Mouse (Mus musculus) kidney, postnatal 0 days (tissue): ENCODE results near the gene Bcl2l2. TPM values are rescaled to one million over a fixed set of nuclear protein-coding genes. Genes with fewer than 3 reads are reported as not detected.

Experiments used
- ATAC-seq: fragments of 200-750 bp; cut with Nextera tagmentation; replicated peaks from 2 replicates; pipeline ENCODE4 v1.8.0; 2017; ENCODE audit warnings: low read depth, moderate number of reproducible peaks, moderate TSS enrichment, moderate library complexity; ENCODE audit not compliant: low FRiP score
- DNase-seq: peaks from one replicate; pipeline ENCODE4 v3.0.0-alpha.2; 2016; ENCODE audit warnings: low spot score
- H3K27ac ChIP-seq: fragments of 300-500 bp; sonication (generic); 2 replicates; pipeline ENCODE4 v1.5.1; 2014; ENCODE audit warnings: mild to moderate bottlenecking
- H3K27me3 ChIP-seq: fragments of 300-500 bp; sonication (generic); 2 replicates; pipeline ENCODE4 v1.6.1; 2014; ENCODE audit warnings: low read length, mixed read lengths; ENCODE audit not compliant: insufficient read depth
- H3K36me3 ChIP-seq: fragments of 300-500 bp; sonication (generic); 2 replicates; pipeline ENCODE4 v1.6.1; 2014; ENCODE audit warnings: low read length, mixed read lengths; ENCODE audit not compliant: insufficient read depth
- H3K4me1 ChIP-seq: fragments of 300-500 bp; sonication (generic); replicated peaks from 2 replicates; pipeline ENCODE4 v1.6.1; 2014; ENCODE audit warnings: antibody characterized with exemption, low read length, mixed read lengths; ENCODE audit not compliant: insufficient read depth
- H3K4me2 ChIP-seq: fragments of 300-500 bp; sonication (generic); 2 replicates; pipeline ENCODE4 v1.6.1; 2014; ENCODE audit warnings: mild to moderate bottlenecking, low read length, moderate library complexity, mixed read lengths
- H3K4me3 ChIP-seq: fragments of 300-500 bp; sonication (generic); replicated peaks from 2 replicates; pipeline ENCODE4 v1.5.1; 2014; ENCODE audit warnings: low read depth, low read length
- H3K9ac ChIP-seq: fragments of 300-500 bp; sonication (generic); 2 replicates; pipeline ENCODE4 v1.6.1; 2014; ENCODE audit warnings: low read depth, low read length
- H3K9me3 ChIP-seq: fragments of 300-500 bp; sonication (generic); replicated peaks from 2 replicates; pipeline ENCODE4 v1.6.1; 2016; ENCODE audit warnings: low read length, inconsistent platforms, mixed read lengths
- CTCF ChIP-seq: IDR thresholded peaks from 2 replicates; pipeline ENCODE4 v1.5.1; 2016; ENCODE audit warnings: antibody characterized with exemption, low read depth, mild to moderate bottlenecking, moderate library complexity
- WGBS: fragments of 180-500 bp; shearing (Covaris S2); extraction: QIAGEN DNeasy Blood & Tissue Kit; methylation state at CpG from one replicate; pipeline ENCODE4 v1.1.7; 2014; 5-methylcytosine and 5-hydroxymethylcytosine counted together
- polyA plus RNA-seq: library from polyadenylated mRNA; unstranded; fragments of >200 nt; fragmentation: Nextera tagmentation; extraction: Ambion mirVana; gene quantifications from 2 replicates; pipeline ENCODE4 v1.2.1, GENCODE M21; 2015

Gene Bcl2l2
- 5.3 and 5.6 TPM in 2 replicates for polyA plus RNA-seq

GRCm38 (mm10) chr14:54883154-54884021 lies at the start of gene Bcl2l2, which contains the start of gene Gm20521:
Gene Bcl2l2, plus strand, starts transcription at chr14:54883377.
Gene Gm20521, plus strand, starts transcription at chr14:54883441.
- peak; percentile 91 for ATAC-seq

GRCm38 (mm10) chr14:54843461-54843860 lies 39.7 kb upstream of the Bcl2l2 start:
- TF ChIP-seq CTCF = peak; percentile 71
- 0% methylated on average over 4 of the region's 4 CpGs for WGBS
- Histone ChIP-seq H3K4me3 (no peak overlapping the region), H3K27me3 (no peaks in the 10 kb centered on the region), H3K27ac (no peak overlapping the region), H3K4me2 (no peak overlapping the region; the same call in 1 of the 2 replicates), H3K36me3 (no peaks in the 10 kb centered on the region), H3K4me1 (no peaks in the 10 kb centered on the region), H3K9me3 (no peaks in the 10 kb centered on the region), H3K9ac (no peak overlapping the region)
- no peak for ATAC-seq
- DNase-seq = peak; percentile 87

More at GRCm38 (mm10) chr14:54883154-54884021, at the start of gene Bcl2l2, which contains the start of gene Gm20521:
- H3K4me1 ChIP-seq = peaks cover 11% of the 10 kb centered on the region
- H3K27ac ChIP-seq = peak within 1 kb of the TSS; percentile 96
- no peaks in the 10 kb centered on the region for H3K27me3 ChIP-seq
- H3K4me2 ChIP-seq = peak within 1 kb of the TSS; percentile 83
- H3K4me3 ChIP-seq = peak within 1 kb of the TSS; percentile 69
- H3K9me3 ChIP-seq = no peaks in the 10 kb centered on the region
- peak within 1 kb of the TSS; percentile 84 for H3K9ac ChIP-seq
- TF ChIP-seq CTCF = no peak
- no peaks in the 10 kb centered on the region for H3K36me3 ChIP-seq
- under 1% methylated on average over 27 of the region's 27 CpGs for WGBS
- peak; percentile 93 for DNase-seq

- Histone ChIP-seq H3K9ac (no peak overlapping the region), H3K4me1 (no peaks in the 10 kb centered on the region), H3K9me3 (no peaks in the 10 kb centered on the region), H3K36me3 (peaks cover 29% of the 10 kb centered on the region), H3K27me3 (no peaks in the 10 kb centered on the region), H3K27ac (no peak overlapping the region), H3K4me3 (no peak overlapping the region), H3K4me2 (no peak overlapping the region)
- WGBS = 87% methylated on average over 3 of the region's 3 CpGs
- no peak for DNase-seq
- ATAC-seq = no peak
- no peak for TF ChIP-seq CTCF
Observed at GRCm38 (mm10) chr14:54855726-54856125, 27.5 kb upstream of the Bcl2l2 start.

- H3K36me3 ChIP-seq = peaks cover 29% of the 10 kb centered on the region
- WGBS = 85% methylated on average over 7 of the region's 7 CpGs
- no peak overlapping the region for H3K4me3 ChIP-seq
- no peak overlapping the region for H3K9ac ChIP-seq
- H3K4me2 ChIP-seq = no peak overlapping the region
- H3K4me1 ChIP-seq = no peaks in the 10 kb centered on the region
- no peaks in the 10 kb centered on the region for H3K9me3 ChIP-seq
- DNase-seq (no peak), ATAC-seq (no peak)
- TF ChIP-seq CTCF = no peak
- H3K27ac ChIP-seq = no peak overlapping the region
- no peaks in the 10 kb centered on the region for H3K27me3 ChIP-seq
Observed at GRCm38 (mm10) chr14:54856703-54857102, 26.5 kb upstream of the Bcl2l2 start.

- ATAC-seq = no peak
- Histone ChIP-seq H3K4me1 (no peaks in the 10 kb centered on the region), H3K9me3 (no peaks in the 10 kb centered on the region), H3K4me3 (no peak overlapping the region), H3K27me3 (no peaks in the 10 kb centered on the region), H3K36me3 (peaks cover 26% of the 10 kb centered on the region), H3K27ac (no peak overlapping the region), H3K9ac (no peak overlapping the region), H3K4me2 (no peak overlapping the region)
- no peak for TF ChIP-seq CTCF
- WGBS = 88% methylated on average over 9 of the region's 9 CpGs
- DNase-seq = no peak
Observed at GRCm38 (mm10) chr14:54857891-54858290, 25.3 kb upstream of the Bcl2l2 start.

GRCm38 (mm10) chr14:54860511-54860910 lies 22.7 kb upstream of the Bcl2l2 start:
- Histone ChIP-seq H3K4me3 (no peak overlapping the region), H3K9me3 (no peaks in the 10 kb centered on the region), H3K27me3 (no peaks in the 10 kb centered on the region), H3K27ac (no peak overlapping the region), H3K36me3 (peaks cover 21% of the 10 kb centered on the region), H3K4me2 (no peak overlapping the region), H3K9ac (no peak overlapping the region), H3K4me1 (no peaks in the 10 kb centered on the region)
- TF ChIP-seq CTCF = peak; percentile 85
- DNase-seq = peak; percentile 46
- 53% methylated on average over 2 of the region's 2 CpGs for WGBS
- ATAC-seq = no peak
